ENCODE assay signal across 19 mouse cellular contexts in the genomic region with DNA sequence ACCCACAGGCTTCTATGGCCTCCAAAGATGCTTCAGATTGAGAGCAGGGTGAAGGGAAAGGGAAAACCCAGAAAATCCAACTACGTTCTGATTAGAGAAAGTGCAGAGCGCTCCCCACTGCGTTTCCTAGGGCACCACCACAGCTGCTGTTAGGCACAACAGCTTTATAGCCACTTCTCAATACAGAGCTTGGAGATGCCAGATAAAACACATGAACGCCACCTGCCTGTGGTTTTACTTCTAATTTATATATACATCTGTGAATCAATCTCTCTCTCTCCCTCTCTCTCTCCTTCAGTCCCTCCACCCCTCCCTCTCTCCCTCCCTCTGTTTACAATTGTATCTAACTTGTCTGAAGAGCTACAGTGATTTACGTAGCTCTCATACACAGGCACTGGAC.
DNase-seq lines count a peak whose midpoint lies in the region; ATAC-seq and TF ChIP-seq lines count a peak whose summit lies in the region.
"Had no signal": no experiment of that assay in that cellular context is flagged by ENCODE, and none has a peak within 500 bp of the region (broad histone marks: within the 10 kb centered on the region; RNA-seq: fewer than 3 reads in every experiment).

No protein-coding gene starts in this region.

- peak; percentile 11 for DNase-seq in forebrain, postnatal 0 days
- peak; percentile 16 to 50 for DNase-seq in layer of hippocampus, adult 18-20 months (ENCODE audit: low spot score in 2 of 2)
- DNase-seq in layer of hippocampus, adult 9-10 months (ENCODE audit: low spot score) = no peak
- peak; percentile 65 for DNase-seq in A20 (ENCODE audit: low read depth, low spot score)
- DNase-seq in gastrocnemius, postnatal 14 days = no peak
- DNase-seq: adrenal gland, postnatal 14 days; gastrocnemius, postnatal 10 days; kidney, adult 9 months; lung, postnatal 14 days; right cerebral cortex, postnatal 4 days; thymus, postnatal 36 days had no signal

- peaks cover 64% of the 10 kb centered on the region for H3K36me3 ChIP-seq in forebrain, postnatal 0 days (ENCODE audit: insufficient read depth)
- H3K36me3 ChIP-seq in forebrain, embryonic 15.5 days = peaks cover 51% of the 10 kb centered on the region
- H3K36me3 ChIP-seq in small intestine, adult 2 months (ENCODE audit: control insufficient read depth, insufficient read depth, low read length) = no peaks in the 10 kb centered on the region; the same call in 1 of the 2 replicates
- H3K36me3 ChIP-seq: G1E had no signal

- no peak for TF ChIP-seq CTCF in forebrain, postnatal 0 days (IDR thresholded peaks at IDR 0.05; ENCODE audit: low read depth)
- no peak for TF ChIP-seq CTCF in small intestine, adult 2 months (IDR thresholded peaks at IDR 0.05; ENCODE audit: extremely low read depth, insufficient read length, insufficient replicate concordance, low read depth, low read length)

- no peaks in the 10 kb centered on the region for H3K9me3 ChIP-seq in forebrain, postnatal 0 days (ENCODE audit: low read length)
- no peaks in the 10 kb centered on the region for H3K9me3 ChIP-seq in forebrain, embryonic 15.5 days
- H3K9me3 ChIP-seq: forebrain, embryonic 10.5 days; G1E; limb, embryonic 13.5 days; midbrain, embryonic 13.5 days had no signal

- no peak overlapping the region for H3K9ac ChIP-seq in forebrain, postnatal 0 days
- no peak overlapping the region for H3K9ac ChIP-seq in forebrain, embryonic 15.5 days (replicated peaks)
- H3K9ac ChIP-seq: limb, embryonic 13.5 days; liver, embryonic 14.5 days; midbrain, embryonic 13.5 days had no signal

- H3K4me1 ChIP-seq in forebrain, postnatal 0 days (ENCODE audit: insufficient read depth) = no peaks in the 10 kb centered on the region
- H3K4me1 ChIP-seq in forebrain, embryonic 15.5 days = no peaks in the 10 kb centered on the region
- no peaks in the 10 kb centered on the region for H3K4me1 ChIP-seq in small intestine, adult 2 months (ENCODE audit: control insufficient read depth, insufficient read depth, insufficient read length, low read length)
- H3K4me1 ChIP-seq: forebrain, embryonic 10.5 days; midbrain, embryonic 13.5 days had no signal

- no peak overlapping the region for H3K4me3 ChIP-seq in forebrain, postnatal 0 days (ENCODE audit: low read depth, low read length)
- no peak overlapping the region for H3K4me3 ChIP-seq in forebrain, embryonic 15.5 days
- H3K4me3 ChIP-seq in small intestine, adult 2 months (ENCODE audit: low read depth, low read length) = no peak overlapping the region
- H3K4me3 ChIP-seq: forebrain, embryonic 10.5 days; limb, embryonic 13.5 days; midbrain, embryonic 13.5 days had no signal

- no peak for ATAC-seq in forebrain, postnatal 0 days
- ATAC-seq in forebrain, embryonic 15.5 days (replicated peaks) = no peak
- no peak for ATAC-seq in activated CD4-positive, CD25-positive, alpha-beta regulatory T cell, adult 4 months
- ATAC-seq: midbrain, embryonic 13.5 days had no signal

- no peaks in the 10 kb centered on the region for H3K27me3 ChIP-seq in forebrain, postnatal 0 days (ENCODE audit: insufficient read depth, low read length)
- H3K27me3 ChIP-seq in forebrain, embryonic 15.5 days = no peaks in the 10 kb centered on the region
- H3K27me3 ChIP-seq in small intestine, adult 2 months (ENCODE audit: control insufficient read depth, insufficient read depth, low read length) = no peaks in the 10 kb centered on the region
- H3K27me3 ChIP-seq: limb, embryonic 13.5 days; midbrain, embryonic 13.5 days had no signal

- TF ChIP-seq POLR2A in small intestine, adult 2 months (IDR thresholded peaks at IDR 0.05; ENCODE audit: low read depth, low read length) = no peak

- H3K27ac ChIP-seq in forebrain, postnatal 0 days (ENCODE audit: low read depth, low read length) = no peak overlapping the region
- no peak overlapping the region for H3K27ac ChIP-seq in forebrain, embryonic 15.5 days (replicated peaks)
- peak overlapping the region; percentile 17; the same call in 1 of the 2 replicates for H3K27ac ChIP-seq in small intestine, adult 2 months (ENCODE audit: insufficient read depth, low read depth, low read length)
- H3K27ac ChIP-seq: forebrain, embryonic 10.5 days; limb, embryonic 13.5 days; liver, embryonic 14.5 days; midbrain, embryonic 13.5 days had no signal

- intact Hi-C loops in gastrocnemius, postnatal 14 days (cut with DNase I; ENCODE audit: low total_unique reads) = no loop called here

- 79% methylated on average over 5 of the region's 5 CpGs for WGBS in forebrain, postnatal 0 days
- WGBS in forebrain, embryonic 15.5 days = 82% methylated on average over 5 of the region's 5 CpGs
- 84% methylated on average over 5 of the region's 5 CpGs for WGBS in small intestine, adult 2 months

- H3K4me2 ChIP-seq in forebrain, postnatal 0 days (ENCODE audit: low read depth) = no peak overlapping the region
- no peak overlapping the region for H3K4me2 ChIP-seq in forebrain, embryonic 15.5 days (replicated peaks)
- H3K4me2 ChIP-seq: limb, embryonic 13.5 days; midbrain, embryonic 13.5 days had no signal

Comparison
In these comparisons a context has a peak if more than half of its experiments do, and no peak if none do; other contexts are left out.
1. DNase-seq: peak in forebrain, postnatal 0 days (single experiment), layer of hippocampus, adult 18-20 months (2 of 2) and A20 (single experiment); none in layer of hippocampus, adult 9-10 months (single experiment) and gastrocnemius, postnatal 14 days (single experiment).